Mouse (Mus musculus): ENCODE measurements around the gene Psip1. TPM values are rescaled to one million over a fixed set of nuclear protein-coding genes. Genes with fewer than 3 reads are reported as not detected.
A peak's percentile ranks its signal among the peaks of the same experiment; 100 is the strongest.

Psip1 gene
- total and polyA plus RNA-seq, 3 experiments = 54.0 to 161 (median 68.1) TPM

- Histone ChIP-seq H3K36me3 (ENCODE audit: control insufficient read depth in 1 of 2, insufficient read depth in 2 of 2, low read length in 2 of 2) (peaks cover 0 to 9% of the 10 kb centered on the region in 2 experiments; a peak in 2 of 4 replicates), H3K27ac (ENCODE audit: control insufficient read depth, low read depth, low read length) (peak overlapping the region; percentile 17; the same call in 1 of the 2 replicates), H3K4me3 (ENCODE audit: control insufficient read depth in 1 of 2, insufficient read depth in 1 of 2, low read depth in 2 of 2, low read length in 2 of 2) (no peak overlapping the region), H3K27me3 (ENCODE audit: control insufficient read depth in 1 of 2, insufficient read depth in 2 of 2, low read length in 2 of 2) (no peaks in the 10 kb centered on the region; a peak in 1 of 4 replicates), H3K79me2 (ENCODE audit: control insufficient read depth, insufficient read depth, low read length, poor library complexity) (no peaks in the 10 kb centered on the region), H3K9ac (ENCODE audit: control insufficient read depth, low read depth, low read length, poor library complexity, severe bottlenecking) (no peak overlapping the region), H3K4me1 (ENCODE audit: control insufficient read depth in 1 of 2, insufficient read depth in 2 of 2, low read length in 2 of 2) (peaks cover 0 to 16% of the 10 kb centered on the region in 2 experiments; a peak in 2 of 4 replicates), H3K9me3 (replicated peaks; ENCODE audit: insufficient read depth, low read length) (no peaks in the 10 kb centered on the region)
- peak; percentile 66 for DNase-seq (ENCODE audit: low read depth, low spot score)
- TF ChIP-seq CTCF (IDR thresholded peaks at IDR 0.05 in 2 of 3, conservative IDR thresholded peaks at IDR 0.05 in 1 of 3; ENCODE audit: control insufficient read depth in 1 of 3, insufficient read depth in 1 of 3, low read depth in 2 of 3, low read length in 3 of 3, poor library complexity in 1 of 3, severe bottlenecking in 1 of 3) = no peak
- TF ChIP-seq ZNF384 (IDR thresholded peaks at IDR 0.05; ENCODE audit: low read depth, low read length) = no peak
- TF ChIP-seq ETS1 (IDR thresholded peaks at IDR 0.05; ENCODE audit: low read depth, low read length) = peak; percentile 30; the same call in 1 of the 2 replicates
- TF ChIP-seq RCOR1 (IDR thresholded peaks at IDR 0.05; ENCODE audit: low read depth, low read length) = peak; percentile 98
- TF ChIP-seq EP300 (IDR thresholded peaks at IDR 0.05; ENCODE audit: low read depth in 1 of 2, low read length in 2 of 2) = peak; percentile 41 to 71
- TF ChIP-seq TAL1 (IDR thresholded peaks at IDR 0.05; ENCODE audit: low read length) = peak; percentile 8; the same call in 1 of the 2 replicates
These were observed 78.6 kb downstream of the Psip1 start for GRCm38 (mm10) chr4:83407688-83408087.

Other genes starting within 250 kb of the Psip1 start
- 11.3 and 16.1 TPM in 2 replicates for gene Ttc39b, start 162.2 kb downstream of the Psip1 start, total RNA-seq (2012; rRNA removed)
- gene Ttc39b, start 162.2 kb downstream of the Psip1 start, polyA plus RNA-seq (2012; ENCODE audit: insufficient read depth in 1 of 2, insufficient read length in 2 of 2, low read depth in 1 of 2, low replicate concordance in 2 of 2, missing spikeins in 1 of 2) = 100 to 1,000 TPM in 1 of 2 experiments, 10 to 100 TPM in 1; 21.1 to 109 TPM
- 15.3 and 16.9 TPM in 2 replicates for gene Snapc3, start 68.7 kb downstream of the Psip1 start, total RNA-seq (2012; rRNA removed)
- 10 to 100 TPM in 1 of 2 experiments, not detected in 1; 12.0 TPM for gene Snapc3, start 68.7 kb downstream of the Psip1 start, polyA plus RNA-seq (2012; ENCODE audit: insufficient read depth in 1 of 2, insufficient read length in 2 of 2, low read depth in 1 of 2, low replicate concordance in 2 of 2, missing spikeins in 1 of 2)
- 1.7 and 1.8 TPM in 2 replicates for gene Ccdc171, start 39.1 kb upstream of the Psip1 start, total RNA-seq (2012; rRNA removed)
- 1 to 10 TPM in 1 of 2 experiments, not detected in 1; 1.6 TPM for gene Ccdc171, start 39.1 kb upstream of the Psip1 start, polyA plus RNA-seq (2012; ENCODE audit: insufficient read depth in 1 of 2, insufficient read length in 2 of 2, low read depth in 1 of 2, low replicate concordance in 2 of 2, missing spikeins in 1 of 2)

All from MEL (cell line).